Mouse (Mus musculus) thymus, postnatal 14 days (tissue): Measurements from ENCODE around the gene Rgs5.

ENCODE experiments used
- DNase-seq: peaks from one replicate; pipeline ENCODE4 v3.0.0; 2021

Gene Rgs5

DNA sequence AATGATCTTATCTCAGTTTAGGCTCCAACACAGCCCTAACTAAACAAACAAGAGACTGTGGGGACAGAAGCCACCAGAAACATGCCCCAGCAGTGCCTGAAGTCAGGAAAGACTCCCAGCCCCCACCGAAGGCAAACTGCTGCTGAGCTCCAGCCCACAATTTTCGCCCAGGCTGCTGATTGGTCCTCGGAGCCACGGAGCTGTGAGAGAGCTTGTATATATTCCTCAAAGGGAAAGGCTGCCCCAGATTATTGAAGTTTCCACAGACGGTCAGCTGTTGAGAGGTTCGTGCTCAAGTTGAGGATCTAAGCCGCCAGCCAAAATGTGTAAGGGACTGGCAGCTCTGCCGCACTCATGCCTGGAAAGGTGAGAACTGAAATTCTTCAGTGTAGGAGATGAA, at the start of gene Rgs5:
Gene Rgs5 (plus strand): TSS at position 246 of the 400 bp plus-strand sequence.
- DNase-seq, result no peak

DNA sequence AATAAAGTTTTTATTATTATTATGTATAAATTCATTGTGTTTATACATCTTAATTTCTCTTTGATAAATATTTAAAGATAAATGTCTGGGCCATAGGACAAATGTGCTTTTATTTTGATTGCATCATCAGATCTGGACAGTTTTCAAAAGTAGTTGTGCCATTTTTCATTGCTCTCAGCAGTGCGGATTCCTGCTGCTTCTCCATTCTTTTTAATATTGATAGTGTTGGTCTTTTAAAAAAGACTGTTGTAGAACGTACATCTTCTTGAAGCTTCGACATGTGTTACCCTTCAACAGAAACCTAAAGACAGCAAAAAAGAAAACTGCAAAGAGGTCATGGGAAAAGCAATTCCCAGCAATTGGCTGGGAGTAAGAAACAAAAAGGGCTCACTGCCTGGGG, 49.1 kb upstream of the Rgs5 start:
- DNase-seq, result no peak

DNA sequence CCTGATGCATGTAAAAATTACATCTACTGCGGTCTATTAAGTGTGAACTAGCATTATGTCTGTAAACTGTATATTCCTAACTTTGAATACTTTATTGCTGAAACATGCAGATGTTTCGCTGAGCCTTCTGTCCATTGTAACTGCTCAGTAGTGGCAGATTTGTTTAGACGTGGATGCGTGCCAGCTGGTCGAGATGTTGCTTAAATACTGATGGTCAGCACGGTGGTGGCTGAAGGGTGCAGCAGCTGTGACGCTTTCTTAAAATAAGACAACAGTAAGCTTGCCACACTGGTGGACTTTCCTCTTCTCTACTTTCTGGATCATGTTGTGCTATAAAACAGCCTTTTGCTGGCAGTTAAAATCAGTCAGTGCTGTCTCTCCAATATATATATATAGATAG, 25.6 kb upstream of the Rgs5 start:
- no peak for DNase-seq

DNA sequence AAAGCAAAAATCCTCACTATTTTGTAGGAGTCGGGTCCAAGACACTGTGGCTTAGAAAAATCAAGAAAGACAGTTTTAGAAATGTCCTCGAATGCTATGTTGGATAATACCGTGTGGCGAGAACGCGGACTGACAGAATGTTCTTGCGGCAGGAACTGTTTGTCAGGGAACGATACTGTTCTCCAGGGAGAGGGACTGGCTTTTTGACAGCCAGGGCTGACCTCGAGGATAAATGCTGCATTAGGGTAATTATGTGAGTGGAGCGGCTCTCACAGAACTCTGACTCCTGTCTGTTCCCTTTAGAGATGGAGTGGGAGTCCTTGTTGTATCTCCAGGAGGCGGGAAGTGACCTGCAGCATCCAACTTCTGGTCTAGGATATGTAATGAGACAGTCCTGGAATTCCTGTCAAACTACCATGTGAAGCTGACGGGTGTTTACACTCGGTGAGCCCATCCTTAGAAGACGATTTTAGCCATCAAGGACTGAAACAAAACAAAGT, 18.0 kb upstream of the Rgs5 start:
- no peak for DNase-seq

DNA sequence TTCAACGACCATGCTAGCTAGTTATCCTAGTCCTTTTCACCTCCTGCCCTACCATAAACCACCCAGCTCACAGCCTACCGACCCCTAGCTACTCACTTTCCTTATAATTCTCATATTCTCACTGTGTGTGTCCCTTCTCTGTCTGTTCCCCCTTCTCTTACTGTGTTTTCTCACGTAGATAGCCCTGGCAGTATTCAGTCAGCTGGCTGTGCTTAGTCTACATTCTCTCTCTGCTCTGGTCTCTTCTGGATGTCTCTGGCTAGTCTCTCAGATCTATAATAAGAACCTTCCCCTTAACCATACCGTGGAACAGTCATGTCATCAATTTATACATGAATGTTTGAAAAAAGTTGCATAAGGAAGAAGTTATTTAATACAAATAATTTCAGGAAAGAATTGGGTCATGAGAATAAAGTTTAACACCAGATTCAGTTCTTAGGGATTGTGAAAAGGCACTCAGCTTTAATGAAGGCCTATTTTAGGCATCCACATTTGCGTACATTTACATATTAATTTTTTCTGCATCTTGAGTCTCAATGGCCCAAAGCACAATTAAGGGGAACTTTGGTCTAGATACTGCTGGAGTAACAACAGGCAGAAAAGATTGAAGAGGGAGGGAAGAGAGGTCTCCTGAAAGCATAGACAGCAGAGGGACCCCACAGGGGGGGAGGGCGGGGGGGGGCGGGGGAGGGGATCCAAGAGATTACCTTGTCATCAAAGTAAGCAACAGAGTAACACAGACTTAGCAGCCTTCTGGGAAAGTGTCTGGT, 10.2 kb upstream of the Rgs5 start:
- DNase-seq, result no peak

DNA sequence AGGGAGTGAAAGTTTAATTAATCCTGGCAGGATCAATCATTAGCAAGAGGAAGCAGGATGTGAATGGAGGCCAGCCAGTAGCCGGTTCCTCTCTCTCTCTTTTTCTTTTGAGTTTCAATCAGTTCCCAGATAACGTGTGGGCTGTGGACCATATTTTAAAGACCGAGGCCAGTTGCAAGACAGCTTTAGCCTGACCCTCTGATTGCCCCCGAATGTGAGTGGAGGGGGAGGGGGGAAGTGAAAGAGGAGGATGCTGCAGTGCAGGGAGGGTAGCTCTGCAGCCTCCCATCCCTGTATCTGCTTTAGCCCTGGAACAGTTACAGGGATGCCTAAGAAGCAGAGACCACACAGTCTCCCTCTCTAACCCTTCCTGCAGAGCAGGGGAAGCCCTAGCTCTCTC, 4.2 kb downstream of the Rgs5 start:
- DNase-seq, result no peak

DNA sequence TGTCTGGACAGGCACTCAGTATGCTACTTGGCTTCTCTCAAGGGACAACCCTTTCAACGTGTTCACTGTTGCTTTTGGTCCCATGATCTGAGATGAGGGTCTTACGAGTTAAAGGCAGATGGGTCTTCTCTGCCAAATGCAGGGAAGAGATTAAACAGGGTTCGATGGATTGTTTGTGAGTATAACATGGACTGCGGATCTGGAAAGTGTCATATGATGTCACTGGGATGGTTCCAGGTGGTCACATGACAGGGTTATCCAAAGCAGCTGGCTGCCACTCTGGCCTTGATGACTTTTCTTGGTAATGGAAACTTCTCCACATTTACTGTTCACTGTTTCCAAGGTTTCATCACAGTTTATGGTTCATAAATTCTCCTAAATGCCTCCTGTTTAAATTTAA, 12.0 kb downstream of the Rgs5 start:
- DNase-seq, result no peak

DNA sequence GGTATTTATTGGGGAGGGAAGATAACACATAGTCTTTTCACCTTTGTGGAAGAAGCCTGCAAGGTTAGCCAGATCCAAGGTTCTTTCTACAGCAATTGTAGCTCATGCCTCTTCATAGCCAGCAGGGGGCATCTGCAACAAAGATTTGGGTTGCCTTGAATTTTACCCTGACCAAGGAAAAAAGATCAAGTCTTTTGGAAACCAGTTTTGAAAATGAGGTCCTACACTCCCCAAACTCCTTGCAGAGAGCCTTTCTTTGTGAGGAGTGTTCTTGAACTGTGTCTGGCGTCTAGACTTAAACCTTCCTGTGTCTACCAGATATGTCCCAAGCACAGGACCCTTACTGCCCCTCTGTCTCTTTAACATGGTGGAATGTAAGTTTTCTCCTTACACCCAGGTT, 15.4 kb downstream of the Rgs5 start:
- no peak for DNase-seq

DNA sequence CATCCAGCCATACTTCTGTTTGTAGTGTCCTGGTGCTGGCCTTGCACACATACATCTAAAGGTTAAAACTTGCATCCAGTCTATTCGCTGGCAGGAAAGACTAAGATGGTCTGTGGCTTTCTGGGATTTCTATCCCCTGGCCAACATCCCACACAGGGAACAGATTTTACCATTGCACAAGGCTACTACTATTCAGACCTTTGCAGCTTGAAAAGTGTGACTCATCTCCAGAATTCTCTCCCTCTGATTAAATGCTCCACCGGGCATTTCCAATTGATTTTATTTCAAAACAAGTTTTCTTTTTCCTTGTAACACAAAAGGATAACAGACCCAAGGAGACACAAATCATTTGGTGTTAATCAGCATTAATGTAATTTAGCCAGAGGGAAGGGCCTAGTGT, 16.5 kb downstream of the Rgs5 start:
- no peak for DNase-seq

DNA sequence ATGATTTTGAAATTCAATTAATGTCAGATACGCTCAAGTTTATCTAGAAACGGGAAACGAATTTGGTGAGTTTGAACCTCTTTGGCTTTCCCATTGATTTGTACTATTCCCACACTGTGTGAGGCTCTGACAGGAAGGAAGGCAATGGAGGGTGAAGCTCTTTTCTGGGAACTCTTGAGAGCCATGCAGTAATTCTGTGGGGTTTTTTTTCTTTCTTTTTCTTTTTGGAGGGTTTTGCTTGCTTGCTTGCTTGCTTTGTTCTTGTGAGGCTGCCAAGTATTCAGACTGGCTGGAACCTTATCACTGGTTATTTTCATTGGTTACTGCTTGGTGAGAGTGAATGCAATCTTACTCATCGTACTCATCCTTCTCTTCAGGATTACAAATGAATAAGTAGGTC, 17.0 kb downstream of the Rgs5 start:
- DNase-seq, result no peak

DNA sequence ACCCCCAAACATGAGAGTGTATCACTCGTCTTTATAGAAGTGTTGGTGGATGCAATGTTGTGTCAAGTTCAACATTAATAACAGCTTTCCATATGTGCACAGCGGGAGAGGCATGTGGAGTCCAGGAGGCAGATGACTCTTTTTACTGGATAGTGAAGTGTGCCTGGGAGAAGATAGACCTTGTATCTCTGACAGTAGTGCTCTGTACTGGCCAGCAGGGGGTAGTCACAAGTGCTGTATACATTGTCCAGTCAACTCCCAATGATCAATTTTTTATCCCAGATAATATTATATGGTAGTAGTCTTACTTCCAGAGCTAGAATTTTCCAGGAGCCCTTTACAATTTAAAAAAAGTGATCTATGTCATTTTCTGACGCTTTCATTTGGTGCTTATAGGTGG, 18.8 kb downstream of the Rgs5 start:
- DNase-seq, result no peak

DNA sequence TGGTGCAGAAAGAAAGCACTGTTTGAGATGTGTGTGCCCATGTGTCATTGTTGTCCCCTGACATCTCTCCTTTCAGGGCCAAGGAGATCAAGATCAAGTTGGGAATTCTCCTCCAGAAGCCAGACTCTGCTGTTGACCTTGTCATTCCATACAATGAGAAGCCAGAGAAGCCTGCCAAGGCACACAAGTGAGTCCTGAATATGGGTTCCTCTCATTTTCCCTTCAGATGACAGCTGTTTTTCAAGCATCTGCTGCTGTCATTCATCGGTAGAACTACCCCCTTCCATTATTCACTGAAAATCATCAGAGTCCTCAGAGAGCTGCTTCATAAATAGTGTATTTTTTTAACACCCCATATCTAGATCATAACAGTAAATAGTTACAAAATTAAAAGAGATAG, 21.4 kb downstream of the Rgs5 start:
- no peak for DNase-seq

DNA sequence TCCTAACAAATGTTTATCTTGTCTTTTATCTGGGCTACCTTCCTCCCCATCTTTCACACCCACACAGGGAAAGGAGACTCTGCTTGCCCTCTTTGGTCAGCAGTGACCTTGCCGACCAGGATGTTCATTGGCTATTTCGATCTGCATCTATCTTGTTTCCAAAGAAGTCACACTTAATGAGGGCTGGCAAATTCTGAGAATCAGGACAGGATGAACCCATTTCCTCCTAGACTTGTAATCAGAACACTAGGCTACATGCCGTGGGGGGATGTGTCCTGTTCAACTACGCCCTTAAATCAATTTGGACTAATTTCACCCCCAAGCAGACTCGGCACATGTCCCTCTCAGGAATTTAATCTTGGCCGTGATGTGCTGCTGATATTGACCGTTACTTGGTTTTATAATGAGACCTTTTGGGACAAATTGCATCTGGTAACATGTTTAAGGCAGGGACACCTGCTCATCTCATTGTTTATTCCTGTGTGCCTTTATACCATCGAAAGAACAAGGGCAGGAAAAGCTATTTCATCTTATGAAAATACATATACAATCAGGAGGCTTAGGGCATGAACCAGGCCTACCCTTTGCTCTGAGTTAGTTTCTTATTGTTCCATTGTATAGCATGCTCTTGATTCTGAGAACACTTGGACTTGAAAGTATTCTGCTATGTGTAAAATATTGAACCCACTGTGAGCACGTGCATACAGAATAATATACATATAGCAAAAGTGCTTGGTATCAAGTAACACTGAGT, 25.3 kb downstream of the Rgs5 start:
- no peak for DNase-seq

DNA sequence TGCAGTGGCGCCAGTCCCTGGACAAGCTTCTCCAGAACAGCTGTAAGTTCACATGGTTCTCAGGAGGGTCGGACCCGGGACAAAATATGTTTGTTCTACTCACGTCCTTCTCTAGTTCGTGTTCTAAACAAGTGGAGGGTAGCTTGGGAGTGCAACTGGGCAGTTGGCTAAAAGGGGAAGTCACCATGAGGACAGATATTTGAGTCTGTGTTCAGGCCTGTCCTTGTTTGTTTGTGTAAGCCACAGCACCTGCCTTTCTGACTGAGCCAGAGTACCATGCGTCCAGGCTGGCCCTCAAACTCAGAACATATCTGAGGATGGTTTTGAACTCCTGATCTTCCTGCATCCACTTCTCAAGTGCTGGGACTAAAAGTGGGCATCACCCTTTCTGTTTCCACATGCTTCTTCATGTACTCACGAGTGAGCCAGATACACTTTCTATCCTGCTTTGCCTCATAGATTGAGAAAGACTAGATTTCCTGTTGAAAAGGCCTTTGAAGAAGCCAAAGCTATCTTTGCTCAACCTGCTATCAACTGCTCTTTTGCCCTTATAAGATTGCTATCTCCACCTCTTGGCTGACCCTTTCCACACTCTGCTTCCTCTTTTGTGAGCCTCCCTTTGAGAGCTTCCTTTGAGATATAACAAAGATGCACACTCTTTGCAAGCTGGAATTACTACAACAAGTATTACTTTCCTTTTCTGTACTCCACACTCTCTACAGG, 27.6 kb downstream of the Rgs5 start:
- no peak for DNase-seq

DNA sequence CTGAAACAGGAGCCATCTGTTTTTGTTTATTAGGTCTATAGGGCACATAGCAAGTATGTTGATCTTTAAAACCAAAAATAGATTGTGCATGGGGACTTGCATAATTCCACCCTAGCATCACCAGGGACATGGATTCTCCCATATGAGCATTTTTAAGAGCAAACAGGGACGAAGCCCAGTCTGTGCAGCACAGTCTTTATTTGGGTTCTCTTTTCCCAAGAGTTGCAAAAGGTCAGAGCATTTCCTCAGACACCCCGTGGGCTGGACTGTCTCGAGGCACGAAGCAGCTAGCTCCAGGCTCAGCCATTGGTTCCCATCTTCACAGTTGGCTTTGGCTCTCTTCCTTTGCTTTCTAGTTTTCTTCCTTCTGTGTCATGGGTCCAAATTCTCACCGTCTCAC, 30.0 kb downstream of the Rgs5 start:
- no peak for DNase-seq

DNA sequence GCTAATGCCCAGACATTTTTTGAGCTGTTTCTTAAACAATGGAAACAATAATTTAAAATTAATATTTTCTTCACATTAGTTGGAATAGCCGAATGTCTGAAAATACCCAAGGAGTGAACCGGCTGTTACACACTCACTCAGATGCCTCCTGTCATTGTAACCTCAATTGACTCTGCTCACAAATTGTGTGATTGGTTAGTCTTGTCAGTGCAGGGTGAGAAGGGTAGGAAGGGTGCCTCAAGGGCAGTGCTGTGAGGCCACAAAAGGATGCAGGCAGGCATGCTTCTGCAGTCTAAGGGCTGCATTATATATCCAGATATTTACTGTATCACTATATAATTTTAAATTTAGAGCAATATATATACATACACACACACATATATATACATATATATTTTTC, 37.7 kb downstream of the Rgs5 start:
- no peak for DNase-seq

DNA sequence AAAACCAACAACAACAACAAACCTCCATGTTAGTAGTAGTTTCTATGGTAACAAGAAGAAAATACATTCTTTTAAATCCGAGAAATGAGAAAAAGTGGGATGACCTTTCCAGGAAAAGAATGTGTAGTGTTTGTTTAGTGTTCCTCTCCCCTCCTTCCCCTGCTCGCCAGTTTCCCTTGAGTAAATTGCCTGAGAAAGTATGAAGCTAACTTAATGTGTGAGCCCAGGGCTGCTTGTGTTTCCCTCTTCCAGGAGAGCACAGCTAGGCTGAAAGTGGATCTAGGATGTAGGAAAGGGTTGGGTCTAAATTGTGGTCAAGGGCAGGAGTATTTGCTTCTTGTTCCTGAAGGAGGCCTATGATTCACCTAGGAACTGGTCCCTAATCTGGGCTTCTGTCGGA, 38.2 kb downstream of the Rgs5 start:
- no peak for DNase-seq

DNA sequence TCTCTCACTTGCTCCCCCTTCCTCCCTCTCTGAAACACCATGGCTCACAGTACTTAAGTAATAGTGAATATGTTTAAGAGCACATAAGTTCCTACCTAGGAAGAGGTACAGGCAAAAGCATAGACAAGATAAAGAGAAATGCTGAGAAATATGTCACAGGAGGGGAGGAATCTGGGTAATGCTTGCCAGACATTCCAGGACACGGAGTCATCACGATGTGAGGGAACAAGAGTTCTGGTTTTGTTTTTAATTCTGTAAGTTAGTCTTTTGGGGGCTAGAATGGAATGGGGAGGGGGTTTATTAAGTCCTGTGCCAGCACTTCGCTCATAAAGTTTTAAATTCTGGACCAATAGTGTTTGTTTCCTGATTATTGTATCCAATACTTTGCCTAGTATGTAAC, 40.1 kb downstream of the Rgs5 start:
- no peak for DNase-seq

DNA sequence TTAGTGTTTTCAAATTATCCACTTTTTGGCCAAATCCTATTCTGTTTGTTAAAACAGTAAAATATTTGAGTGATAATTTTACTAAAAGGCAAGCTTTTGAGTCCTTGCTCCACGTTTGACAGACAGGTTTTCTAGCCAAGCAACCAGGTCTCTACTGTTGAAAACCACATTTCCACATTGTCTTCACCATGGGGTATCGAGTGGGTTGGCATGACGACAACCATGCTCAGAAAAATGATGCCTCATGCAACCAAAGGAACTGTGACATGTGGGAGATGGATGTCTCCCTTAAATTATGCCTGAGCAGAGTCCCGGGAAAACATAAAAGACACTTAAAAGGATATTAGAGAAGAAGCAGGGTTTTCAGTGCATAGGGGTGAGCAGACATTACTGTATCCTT, 41.9 kb downstream of the Rgs5 start:
- DNase-seq, result no peak

DNA sequence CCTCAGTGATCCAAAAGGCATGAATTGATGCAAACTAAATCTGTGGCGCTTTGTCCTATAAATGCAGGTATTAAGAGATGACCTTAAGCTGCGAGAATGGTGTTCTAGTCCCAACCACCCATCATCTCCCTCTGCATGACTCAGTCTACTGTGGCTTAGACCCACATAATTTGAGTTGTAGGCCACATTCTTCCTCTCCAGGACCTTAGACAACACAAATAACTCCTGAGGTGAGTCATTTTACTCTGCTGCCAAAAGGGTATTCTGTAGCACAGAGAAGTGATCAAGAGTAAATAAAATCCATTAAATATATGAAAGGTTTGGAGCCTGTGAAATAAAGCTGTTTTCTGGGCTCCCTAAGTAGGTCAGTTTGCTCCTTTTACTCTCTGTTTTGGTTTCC, 43.9 kb downstream of the Rgs5 start:
- DNase-seq, result no peak

DNA sequence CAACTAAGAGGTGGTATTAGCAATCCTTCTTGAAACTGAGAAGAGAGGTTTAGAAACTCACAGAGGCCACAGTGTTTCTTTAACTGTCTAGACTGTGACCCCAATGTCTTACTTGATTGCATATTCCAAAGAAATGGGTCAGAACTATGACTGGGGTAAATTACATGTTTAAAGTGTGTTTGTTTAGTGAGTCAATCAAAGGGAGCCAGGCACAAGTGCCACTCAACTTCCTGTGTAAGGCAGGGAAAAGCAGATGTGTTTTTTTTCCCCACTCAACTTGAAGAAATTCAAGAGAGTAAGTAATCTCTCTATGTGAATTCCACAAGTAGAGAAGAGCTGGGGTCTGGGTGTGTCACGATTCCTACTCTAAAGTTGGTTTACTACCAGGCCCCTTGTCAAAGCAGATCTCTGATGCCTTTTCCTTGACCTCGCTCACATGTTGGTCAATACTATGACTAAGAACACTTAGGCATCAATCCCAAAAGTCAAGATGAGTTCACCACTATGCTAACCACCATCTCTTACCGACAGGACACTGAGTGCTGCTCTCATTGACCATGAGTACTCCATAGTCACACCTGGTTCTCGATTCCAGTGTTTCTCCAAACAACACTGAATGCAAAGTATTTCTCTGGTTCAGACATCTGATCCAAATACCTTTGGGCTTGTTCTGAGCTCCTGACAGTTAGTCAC, 49.2 kb downstream of the Rgs5 start:
- DNase-seq, result no peak

DNA sequence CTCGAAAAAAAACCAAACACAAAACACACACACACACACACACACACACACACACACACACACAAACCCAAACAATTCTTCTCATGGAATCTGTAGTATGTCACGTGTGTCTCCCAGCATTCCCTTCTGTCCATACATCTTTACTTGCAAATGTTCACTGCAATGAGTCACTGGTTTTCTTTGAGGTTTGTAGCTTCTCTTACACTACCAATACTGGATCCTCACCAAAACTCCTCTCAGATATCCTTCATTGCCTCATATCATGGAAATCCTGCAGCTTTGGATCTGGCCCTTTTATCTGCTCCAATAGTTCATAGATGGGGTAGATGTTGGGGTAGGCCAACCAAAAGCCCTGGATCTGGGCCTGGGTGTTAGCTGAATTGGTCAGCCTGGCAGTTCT, 66.5 kb downstream of the Rgs5 start:
- no peak for DNase-seq

DNA sequence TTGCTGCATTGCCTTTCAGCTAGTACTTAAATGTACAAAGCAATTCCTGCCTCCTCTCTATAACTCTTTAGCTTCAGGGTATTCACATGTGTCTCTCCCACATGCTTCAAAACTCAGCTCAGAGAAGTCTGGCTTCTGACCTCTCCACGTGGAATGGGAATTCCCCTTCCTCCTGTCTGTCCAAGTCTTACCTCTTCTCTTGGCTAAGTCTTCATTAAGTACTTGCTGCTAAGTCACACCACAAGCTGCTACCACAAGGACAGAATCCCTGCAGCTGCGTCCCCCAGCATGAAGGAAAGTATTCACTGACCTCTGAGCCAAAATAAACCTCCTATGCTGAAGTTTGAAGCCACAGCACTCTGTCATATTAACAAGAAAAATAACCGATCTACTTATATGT, 71.0 kb downstream of the Rgs5 start:
- DNase-seq, result no peak
